Mouse (Mus musculus) spleen, adult 2 months (tissue): ENCODE data around the gene Unc5a.

ENCODE experiments used
- CTCF ChIP-seq: fragments of 200-500 bp; IDR thresholded peaks from 2 replicates; pipeline ENCODE4 v1.5.1; 2011; ENCODE audit warnings: mild to moderate bottlenecking, inconsistent platforms; ENCODE audit not compliant: insufficient read depth, insufficient read length, insufficient replicate concordance; ENCODE audit errors: extremely low read depth
- POLR2A ChIP-seq: fragments of 200-500 bp; IDR thresholded peaks from 2 replicates; pipeline ENCODE4 v1.6.1; 2011; ENCODE audit warnings: low read depth, low read length, inconsistent platforms

GRCm38 (mm10) chr13:54967501-54967900 lies 18.3 kb downstream of the Unc5a start:
- TF ChIP-seq POLR2A (no peak), CTCF (no peak)
